Mouse (Mus musculus) 3134 (cell line): ENCODE results near the gene Cd46.
A peak's percentile ranks its signal among the peaks of the same experiment; 100 is the strongest.

Source experiments
- DNase-seq: peaks from one replicate; pipeline ENCODE4 v3.0.0-alpha.2; 2011; ENCODE audit warnings: low spot score; ENCODE audit not compliant: insufficient read length; ENCODE audit errors: extremely low read depth

Gene Cd46

DNA sequence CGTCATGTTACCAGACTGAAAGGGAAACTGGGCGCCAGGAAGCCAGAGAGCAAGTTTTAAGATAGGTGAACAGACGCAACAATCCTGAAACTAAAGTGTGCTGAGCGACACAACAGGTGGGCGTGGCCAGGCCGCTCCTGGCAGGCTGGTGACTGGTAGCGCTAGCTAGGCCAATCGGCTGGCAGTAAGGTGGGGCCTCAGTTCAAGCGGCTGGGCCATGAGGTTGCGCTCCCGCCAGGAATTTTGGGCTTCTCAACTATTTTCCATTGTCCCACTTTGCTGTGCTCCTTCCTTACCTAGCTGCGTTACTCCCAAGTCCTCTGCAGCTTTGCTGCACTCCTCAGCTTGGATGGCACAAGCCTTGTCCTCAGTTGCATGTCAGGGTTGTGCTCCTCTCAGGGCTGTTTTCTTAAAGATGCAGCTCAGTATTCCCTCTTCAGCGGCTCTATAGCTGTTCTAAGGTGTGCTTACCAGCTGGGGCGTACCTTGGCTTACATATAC is at the start of gene Cd46:
Gene Cd46, minus strand, starts transcription at position 30 of the 501 bp plus-strand sequence.
- peak; percentile 56 for DNase-seq

DNA sequence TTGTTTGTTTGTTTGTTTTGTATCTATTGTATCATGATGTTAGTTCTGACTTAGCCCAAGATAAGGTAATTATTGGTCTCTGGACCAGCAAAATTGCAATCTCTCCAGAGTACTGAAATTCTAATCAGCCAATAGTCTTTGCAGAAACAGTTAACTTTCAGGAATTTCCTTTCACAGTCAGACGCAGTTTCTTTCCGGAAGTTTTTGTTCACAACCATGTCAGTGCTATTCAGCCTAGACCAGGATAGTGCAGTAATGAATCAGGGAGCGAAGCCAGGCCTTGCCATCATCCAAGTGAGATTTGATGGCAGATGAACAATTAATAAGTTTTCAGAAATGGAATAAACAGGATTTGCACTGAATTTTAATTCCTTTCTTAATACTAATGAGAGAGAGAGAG is 40.0 kb upstream of the Cd46 start:
- no peak for DNase-seq

DNA sequence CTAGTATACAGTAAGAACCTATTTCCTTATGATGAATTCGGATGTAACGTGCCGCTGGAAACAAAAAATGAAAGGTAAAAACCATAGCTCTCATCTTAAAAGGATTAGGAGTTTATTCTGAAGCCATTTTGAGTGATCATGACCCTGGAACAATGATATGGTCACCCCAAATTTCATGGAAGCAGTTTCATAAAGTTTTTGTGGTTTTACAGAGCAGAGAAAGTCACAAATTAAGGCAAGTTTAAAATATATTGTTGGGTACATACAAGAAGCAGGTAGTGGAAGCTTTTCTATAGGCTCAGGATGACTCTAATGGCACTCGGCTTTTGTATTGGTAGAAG is 39.6 kb upstream of the Cd46 start:
- DNase-seq: no peak

DNA sequence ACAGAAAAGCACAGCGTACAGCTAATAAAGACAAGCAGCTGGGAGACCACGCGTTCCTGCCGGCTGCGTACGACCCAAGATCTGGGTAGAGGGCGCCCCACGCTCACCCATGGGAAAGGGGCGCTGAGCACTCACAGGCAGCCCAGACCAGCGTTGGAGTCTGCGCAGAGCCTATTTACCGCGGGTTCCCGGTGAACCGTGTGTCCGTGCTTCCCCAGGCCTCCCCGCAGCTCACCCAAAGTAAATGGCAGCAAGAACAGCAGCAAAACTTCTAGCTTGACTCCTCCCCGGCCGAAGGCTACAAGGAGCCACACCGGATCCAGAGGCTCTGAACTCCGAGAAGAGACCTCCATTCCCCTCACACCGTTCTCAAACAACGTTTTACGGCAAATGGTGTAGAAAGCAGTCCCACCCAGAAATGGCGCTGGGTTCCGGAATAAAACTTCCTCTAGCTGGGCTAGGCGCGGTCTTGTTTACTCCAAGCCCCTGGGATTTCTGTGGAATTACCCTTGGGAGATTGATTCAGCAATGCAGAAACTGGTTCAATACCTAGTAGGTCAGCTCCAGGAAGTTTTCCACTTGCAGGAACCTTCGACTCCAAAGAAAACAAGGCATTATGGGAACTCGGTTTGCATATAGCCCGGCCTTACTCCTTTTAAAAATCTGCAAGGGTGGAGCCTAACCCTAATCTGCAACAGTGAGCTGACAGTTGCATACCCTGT is 39.1 kb upstream of the Cd46 start, which contains the start of gene Cr1l:
Gene Cr1l, minus strand, starts transcription at position 634 of the 722 bp plus-strand sequence.
- peak; percentile 88 for DNase-seq

DNA sequence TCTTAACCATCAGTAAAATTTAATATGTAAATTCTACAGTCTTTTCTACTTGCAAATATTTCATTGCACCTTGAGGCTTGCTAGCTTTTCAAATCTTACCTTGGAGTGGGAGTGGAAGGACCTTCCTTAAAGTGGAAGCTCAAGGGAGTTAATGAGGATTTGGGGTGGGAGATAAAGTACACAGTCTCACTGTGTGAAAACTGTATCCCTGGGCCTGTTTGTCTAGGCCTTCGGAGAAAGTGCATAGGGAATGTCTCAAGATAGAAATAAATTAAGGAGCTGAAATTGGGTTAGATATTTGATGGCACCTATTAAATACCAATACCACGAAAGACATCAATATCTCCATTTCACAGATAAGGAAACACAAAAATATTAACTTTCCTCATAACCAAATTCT is 38.4 kb upstream of the Cd46 start:
- no peak for DNase-seq

DNA sequence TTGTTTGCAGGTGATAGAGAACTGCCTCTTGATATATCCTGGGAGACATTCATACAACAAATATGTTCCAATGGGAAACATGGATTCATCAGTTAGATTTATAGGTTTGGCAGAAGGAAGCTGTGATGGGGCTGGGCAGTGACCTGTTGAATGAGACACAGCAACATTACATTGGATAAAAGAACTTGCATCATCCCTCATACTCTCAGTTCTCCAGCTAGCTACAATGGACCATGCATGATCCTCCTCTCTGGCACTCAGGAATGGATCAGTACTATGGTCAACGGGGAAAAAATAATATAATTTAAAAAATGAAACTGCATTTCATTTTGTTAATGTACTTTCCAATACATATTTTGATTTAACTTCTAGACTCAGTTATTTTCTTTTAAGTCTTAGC is 37.8 kb upstream of the Cd46 start:
- DNase-seq: no peak

DNA sequence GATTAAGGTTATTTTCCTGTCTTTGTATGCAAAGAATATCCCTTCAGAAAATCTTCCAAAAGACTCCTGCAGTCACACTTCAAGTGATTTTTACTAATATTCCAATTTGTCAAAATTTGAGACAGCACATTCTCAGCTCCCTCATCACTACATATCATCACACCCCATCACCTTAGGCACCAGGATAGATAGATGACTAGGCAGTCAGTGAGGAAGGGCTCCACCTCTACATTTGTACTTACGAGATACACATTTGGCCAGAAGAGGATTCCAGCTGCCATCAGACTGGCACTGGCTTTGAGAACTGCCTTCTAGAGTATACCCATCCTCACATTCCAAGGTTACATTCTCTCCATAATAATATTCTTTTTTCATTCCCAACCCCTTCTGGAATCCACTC is 22.4 kb upstream of the Cd46 start:
- DNase-seq: no peak

DNA sequence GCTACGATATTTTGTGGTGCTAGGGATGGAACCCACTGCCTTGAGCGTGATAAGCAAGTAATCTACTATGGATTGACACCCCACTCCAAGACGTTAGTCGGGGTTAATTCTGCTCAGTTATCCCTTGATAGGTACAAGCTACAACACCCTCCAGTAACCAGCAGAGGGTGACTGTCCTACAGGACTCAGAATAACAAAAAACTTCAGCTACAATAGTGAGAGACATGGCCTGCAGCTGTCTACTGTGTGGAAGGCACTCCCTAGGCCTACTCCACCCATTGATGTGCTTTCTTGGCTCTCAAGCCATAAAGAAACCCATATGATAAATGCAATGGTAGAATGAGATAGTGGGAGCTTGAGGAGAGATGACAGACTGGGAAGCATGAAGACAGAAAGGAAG is 21.6 kb upstream of the Cd46 start:
- DNase-seq: no peak

DNA sequence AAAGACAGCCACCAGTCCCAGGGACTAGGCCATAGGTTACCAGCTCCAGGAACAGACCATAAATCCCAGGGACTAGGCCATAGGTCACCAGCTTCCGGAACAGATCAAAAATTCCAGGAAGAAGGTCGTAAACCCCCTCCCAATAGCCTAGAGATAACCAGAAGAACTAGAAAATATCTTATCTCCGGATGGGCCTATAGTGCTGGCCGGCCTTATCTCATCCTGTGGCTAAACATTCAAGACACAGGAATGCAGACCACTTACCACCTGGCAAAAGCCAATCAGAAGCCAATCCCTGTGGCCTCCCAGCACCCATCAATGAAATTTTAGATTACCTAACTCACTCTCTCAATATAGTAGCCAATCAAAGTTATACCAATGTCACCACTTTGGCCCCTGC is 8.6 kb upstream of the Cd46 start:
- no peak for DNase-seq

DNA sequence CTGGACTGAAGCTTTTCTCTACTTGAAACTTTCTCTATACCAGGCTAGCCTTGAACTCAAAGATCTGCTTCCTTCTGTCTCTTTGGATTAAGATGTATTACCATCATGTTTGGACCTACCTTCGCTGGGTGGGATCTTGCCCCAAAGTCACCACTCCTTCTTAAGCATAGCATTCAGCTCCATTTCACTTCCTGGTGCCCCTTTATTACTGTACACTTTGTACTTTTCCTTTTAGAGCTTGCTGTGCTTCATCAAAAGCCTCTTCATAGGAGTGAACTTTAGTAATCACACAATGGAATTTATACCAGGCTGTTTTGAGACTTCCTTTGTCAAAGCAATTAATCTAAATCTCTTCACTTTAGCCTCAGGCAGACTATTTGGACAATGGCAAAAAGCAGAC is 6.0 kb upstream of the Cd46 start:
- no peak for DNase-seq

DNA sequence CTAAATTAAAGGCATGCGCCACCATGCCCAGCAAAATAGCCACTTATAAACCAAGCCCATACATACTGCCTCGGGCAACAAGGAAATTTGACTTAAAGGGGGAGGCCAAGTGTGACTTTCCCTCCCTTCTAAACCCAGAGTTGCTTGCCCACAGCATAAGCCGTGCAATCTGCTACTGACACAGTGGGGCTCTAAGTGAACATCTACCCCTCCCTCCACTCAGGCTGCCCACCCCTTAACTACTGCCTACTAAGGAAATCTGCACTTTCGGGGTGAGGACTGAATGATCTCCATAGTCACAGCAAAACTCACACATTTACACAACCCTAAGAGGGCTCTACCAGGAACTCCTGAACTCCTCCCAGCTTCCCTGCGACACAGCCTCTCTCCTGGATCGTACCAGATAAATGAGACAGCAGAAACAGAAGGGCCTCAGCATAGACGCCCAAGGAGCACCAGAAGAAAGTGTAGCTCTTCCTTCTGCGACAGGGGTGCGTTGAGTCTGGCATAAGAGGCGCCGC is 290 bp downstream of the Cd46 start:
- no peak for DNase-seq

DNA sequence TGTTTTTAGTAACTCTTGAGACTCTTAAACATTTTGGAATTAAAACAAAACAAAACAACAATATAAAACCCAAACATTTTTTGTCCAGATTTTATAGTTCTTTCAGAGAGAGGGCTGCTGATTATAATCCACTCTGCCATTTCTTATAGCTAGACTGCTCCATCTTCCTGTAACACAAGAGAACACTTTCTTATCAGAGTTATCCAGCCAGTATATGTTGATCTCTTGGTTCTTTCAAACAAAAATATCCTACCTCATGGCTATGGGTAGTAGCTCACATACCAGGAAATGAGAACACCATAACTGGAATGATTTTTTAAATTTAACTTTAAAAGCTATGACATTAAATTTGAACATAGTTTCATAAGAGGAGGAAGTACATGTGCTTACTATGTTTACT is 9.9 kb downstream of the Cd46 start:
- DNase-seq: no peak

DNA sequence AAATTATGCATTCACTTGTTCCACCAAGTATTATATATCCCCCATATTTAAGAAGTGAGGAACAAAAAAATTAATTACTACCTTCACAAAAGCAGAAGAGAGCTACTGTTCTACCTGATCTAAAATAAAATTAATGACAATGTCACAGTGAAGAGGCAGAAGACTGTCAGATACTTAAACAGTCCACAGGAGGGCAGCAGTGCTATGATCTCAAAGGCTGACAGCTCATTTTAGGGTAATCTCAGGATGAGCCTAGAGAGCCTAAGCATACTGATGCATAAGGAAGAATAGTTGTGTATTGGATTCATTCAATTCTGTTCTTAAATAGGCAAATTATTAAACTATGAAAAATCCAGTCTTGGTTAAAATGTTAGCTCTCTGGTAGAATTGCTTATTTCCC is 51.6 kb downstream of the Cd46 start:
- DNase-seq: no peak

DNA sequence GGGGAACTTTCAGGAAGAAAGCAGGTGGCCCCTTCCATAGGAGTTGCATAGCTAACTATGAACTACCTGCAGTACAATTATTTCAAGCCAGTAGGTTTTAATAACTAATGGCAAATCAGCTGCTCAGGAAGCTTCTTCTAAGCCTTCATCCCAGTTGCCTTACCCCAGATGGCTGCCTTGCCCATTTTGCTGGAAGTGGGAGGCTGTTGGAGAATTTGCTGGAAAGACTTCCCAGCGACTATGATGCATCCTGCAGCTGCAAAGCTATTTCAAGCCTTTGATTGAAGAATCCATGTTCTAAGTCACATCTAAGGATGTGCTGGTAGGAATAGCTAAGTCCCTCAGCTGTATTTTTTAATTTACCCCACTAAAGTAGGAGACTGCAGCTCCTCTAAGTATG is 53.7 kb downstream of the Cd46 start:
- no peak for DNase-seq

DNA sequence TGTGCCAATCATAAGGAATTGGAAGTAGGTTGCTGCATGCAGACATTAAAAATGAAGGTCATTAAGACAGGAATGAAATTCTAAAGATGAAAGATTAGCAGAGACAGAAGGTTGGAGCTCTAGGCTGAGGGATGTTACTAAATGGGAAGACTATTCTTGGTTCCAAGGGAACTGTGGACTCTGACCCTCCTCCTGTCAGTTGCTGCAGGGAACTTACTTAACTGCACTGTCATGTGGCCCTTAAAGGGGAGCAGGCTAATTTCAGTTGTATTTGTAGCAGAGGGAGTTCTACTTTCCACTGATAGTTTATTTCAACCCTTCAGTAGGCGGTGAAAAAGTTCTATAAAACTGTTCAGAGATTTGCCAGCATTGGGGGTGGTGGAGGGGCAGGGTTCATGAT is 54.1 kb downstream of the Cd46 start:
- DNase-seq: no peak

DNA sequence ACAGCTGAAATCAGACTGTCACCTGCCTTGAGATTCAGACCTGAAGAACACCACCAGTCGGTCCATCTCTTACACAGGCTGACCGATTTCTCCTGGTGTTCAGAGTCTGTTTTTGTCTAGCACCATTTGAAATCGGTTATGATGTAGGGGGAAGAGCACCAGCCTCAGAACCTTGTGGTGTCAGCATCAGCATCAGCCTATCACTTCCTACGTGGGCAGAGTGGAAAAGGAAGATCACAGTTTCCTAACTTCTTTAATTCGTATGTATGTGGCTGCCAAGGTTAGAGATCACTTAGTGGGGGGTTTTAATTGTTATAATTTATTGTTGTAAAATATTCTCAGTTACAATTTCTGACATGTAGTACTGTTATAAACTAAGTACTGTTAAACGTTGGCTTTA is 54.6 kb downstream of the Cd46 start:
- no peak for DNase-seq

DNA sequence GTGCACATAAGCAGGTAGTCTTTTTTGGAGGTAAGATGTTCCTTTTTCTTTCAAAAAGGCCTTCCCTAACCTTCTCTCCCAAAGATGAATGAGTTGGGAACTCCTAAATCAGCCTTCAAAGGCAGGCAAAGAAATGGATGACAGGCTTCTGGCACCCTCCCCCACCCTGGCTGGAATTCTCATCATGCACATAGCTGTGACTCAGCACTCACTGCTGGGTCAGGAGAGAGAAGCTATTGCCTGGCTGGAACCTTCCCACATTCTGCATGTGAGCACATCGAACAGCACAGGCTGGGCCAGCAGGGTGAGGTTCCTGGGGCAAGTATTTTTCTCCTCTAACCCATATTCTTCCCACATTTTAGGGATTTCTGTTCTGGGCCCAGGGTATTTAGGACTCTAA is 58.1 kb downstream of the Cd46 start:
- peak; percentile 64 for DNase-seq

DNA sequence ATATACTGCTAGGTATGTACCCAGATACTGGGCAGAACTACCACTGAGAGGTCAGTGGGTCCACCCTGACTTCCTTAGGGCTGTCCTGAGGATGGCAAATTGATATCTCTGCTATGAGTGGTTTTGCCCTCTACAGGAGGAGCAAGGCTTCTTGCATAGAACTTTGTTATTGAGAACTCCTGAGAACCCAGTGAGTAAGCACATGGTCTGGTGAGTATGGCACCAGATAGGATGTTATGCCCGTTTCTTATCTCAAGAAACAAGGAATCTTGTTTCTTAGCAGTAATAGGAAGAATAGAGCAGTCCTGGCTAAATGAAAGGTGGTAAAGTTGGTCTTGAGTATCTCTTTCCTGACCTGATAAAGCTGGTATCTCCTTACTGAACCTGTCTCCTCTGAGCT is 59.3 kb downstream of the Cd46 start:
- DNase-seq: no peak

DNA sequence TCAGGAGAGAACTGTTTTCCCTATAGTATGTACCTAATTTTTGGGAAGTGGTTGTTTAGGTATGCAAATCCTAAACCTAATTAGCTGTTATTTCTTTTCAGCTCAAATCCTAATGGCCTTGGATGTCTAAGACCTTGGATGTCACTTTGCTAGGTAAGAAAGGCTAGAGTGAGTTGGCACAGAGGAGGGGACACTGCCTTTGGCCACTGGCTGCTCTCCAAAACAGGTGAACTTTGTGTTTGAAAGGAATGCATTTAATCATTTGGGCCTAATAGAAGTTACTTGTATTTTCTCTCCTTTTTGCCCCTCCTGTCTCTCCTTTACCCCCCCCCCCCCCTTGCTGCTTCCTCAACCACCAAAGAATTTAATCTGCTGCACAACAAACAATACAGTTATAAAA is 60.3 kb downstream of the Cd46 start:
- DNase-seq: no peak

DNA sequence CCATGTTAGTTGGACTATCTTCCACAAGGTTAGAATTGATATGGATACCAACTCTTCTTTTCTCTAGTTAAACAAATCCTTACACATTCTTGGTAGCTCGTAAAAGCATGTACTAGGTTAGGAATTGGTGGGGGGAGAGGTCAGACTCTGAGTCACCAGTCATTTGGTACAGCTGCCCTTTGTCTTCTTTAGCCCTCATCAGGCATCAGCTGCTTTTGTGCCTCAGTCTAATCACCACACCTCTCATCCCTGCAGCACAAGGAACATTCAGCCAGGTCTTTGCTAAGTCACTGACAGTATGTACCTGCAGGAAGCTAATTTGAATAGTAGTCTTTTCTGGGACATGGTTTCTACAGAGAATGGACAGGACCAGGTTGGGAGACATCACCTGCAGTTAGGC is 64.5 kb downstream of the Cd46 start:
- no peak for DNase-seq

DNA sequence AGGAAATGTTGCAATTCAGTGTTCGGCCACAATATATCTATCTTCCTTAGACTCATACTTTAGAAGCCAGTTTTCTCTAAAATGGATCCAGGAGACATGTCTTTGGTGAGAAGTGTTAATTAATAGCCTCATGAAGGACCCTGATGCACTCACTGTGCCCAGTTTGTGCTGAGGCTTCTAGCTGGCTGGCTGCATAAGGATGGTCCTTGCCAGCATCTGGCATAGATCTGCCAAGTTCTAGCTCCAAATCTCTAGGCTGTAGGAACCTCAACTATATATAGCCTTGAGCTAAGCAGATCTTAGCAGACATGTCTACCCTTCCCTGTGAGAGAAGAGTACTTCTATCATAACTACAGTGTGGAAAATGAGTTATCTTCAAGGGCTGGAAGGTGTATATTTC is 68.2 kb downstream of the Cd46 start:
- DNase-seq: no peak

DNA sequence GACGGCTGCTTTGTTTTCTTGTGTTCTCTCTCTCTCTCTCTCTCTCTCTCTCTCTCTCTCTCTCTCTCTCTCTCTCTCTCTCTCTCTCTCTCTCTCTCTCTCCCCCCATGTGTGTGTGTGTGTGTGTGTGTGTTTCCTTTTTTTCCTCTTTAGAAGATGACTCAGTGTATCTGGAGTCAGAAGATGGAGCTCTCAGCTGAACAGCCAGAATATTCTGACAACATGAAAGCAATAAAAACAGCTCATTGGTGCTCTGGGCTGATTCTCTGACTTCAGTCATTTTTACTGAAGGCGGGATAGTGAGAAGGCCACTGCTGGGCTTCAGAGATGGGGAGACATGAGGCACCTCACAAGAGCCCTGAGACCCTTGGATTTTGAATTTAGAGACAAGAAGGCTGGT is 70.2 kb downstream of the Cd46 start:
- DNase-seq: no peak

DNA sequence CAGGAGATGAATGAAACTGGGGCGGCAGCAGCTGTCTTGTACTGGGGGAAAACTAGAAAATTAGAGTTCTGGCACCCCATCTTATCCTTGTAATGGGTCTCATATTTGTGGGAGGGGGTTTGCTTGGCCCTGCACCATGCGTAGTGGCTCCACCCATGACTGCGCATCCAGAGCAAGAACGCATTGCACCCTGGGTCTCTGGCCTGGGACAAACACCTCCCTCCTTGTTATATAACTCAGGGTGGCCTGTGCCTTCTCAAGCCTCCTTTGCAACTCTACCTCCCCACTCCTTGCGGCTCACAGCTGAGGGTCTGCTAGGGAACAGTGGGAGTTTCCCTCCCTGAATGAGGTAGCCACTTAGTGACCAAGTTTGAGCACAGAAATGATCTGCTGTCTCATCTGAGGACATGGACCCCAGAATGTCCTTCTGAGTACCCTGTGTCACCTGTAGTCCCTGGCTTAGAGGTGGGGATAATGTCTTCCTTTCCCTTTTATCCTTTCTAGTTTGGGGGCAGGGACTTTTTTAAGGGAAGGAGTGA is 72.9 kb downstream of the Cd46 start:
- no peak for DNase-seq
